Mouse (Mus musculus) urinary bladder, adult 2 months (tissue): ENCODE data around the gene Emc10. TPM values are rescaled to one million over a fixed set of nuclear protein-coding genes. Genes with fewer than 3 reads are reported as not detected.

Experiments used
- DNase-seq: peaks from one replicate; pipeline ENCODE4 v3.0.0; 2022; ENCODE audit warnings: low spot score
- polyA plus RNA-seq: library from polyadenylated mRNA; depleted of rRNA; stranded (reverse); fragments of >200 nt; gene quantifications from 2 replicates; pipeline ENCODE4 v1.2.3, GENCODE M21; 2012; rRNA removed

The Emc10 gene
- polyA plus RNA-seq, 1 experiment, result 127 TPM

DNA sequence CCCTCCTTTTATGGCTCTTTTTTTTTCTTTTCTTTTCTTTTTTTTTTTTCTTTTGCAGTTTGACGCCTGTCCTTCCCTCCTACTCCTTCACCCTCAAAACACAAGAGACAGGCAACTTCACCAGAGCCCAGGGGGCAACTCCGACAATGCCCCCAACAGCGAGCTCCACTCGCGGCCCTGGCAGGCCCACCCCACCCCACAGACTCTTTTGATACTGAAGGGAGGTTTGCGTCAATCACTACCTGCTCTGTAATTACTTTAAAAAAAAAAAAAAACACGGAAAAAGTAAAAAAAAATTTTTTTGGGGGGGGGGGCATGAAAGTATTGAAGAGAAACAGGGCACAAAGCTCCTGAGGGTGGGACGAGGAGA is 33.3 kb downstream of the Emc10 start:
- DNase-seq, result no peak

DNA sequence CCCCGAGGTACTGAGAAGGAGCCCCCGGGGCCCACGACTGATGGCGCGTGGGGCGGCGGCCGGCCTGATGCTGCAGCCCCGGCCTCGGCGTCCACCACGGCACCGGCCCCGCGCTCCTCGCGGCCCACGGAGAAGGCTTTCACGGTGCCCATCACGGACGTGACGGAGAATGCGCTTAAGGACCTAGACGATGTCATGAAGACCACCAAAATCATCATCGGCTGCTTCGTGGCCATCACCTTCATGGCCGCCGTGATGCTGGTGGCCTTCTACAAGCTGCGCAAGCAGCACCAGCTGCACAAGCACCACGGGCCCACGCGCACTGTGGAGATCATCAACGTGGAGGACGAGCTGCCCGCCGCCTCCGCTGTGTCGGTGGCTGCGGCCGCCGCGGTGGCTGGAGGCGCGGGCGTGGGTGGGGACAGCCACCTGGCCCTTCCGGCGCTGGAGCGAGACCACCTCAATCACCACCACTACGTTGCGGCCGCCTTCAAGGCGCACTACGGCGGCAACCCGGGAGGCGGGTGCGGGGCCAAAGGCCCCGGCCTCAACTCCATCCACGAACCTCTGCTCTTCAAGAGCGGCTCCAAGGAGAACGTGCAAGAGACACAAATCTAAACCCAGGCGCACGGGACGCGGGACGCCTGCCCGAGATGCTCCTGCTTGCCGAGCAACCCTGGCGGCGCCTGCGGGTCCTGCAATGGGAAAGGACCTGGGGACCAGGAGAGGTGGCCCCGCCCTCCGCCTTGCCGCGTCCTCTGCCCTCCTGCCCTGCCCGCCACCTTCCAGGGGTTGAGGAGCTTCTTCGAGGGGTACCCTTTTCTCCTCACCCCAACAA is 33.9 kb downstream of the Emc10 start:
- peak; percentile 18 for DNase-seq

DNA sequence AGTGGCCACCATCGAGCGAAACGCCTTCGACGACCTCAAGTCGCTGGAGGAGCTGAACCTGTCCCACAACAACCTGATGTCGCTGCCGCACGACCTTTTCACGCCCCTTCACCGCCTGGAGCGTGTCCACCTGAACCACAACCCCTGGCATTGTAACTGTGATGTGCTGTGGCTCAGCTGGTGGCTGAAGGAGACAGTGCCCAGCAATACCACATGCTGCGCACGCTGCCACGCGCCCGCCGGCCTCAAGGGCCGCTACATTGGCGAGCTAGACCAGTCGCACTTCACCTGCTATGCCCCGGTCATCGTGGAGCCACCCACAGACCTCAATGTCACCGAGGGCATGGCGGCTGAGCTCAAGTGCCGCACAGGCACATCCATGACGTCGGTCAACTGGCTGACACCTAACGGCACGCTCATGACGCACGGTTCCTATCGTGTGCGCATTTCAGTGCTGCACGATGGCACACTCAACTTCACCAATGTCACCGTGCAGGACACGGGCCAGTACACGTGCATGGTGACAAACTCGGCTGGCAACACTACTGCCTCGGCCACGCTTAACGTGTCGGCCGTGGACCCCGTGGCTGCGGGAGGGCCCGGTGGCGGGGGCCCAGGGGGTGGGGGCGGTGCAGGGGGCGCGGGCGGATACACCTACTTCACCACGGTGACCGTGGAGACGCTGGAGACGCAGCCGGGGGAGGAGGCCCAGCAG is 34.7 kb downstream of the Emc10 start:
- DNase-seq, result peak; percentile 19

DNA sequence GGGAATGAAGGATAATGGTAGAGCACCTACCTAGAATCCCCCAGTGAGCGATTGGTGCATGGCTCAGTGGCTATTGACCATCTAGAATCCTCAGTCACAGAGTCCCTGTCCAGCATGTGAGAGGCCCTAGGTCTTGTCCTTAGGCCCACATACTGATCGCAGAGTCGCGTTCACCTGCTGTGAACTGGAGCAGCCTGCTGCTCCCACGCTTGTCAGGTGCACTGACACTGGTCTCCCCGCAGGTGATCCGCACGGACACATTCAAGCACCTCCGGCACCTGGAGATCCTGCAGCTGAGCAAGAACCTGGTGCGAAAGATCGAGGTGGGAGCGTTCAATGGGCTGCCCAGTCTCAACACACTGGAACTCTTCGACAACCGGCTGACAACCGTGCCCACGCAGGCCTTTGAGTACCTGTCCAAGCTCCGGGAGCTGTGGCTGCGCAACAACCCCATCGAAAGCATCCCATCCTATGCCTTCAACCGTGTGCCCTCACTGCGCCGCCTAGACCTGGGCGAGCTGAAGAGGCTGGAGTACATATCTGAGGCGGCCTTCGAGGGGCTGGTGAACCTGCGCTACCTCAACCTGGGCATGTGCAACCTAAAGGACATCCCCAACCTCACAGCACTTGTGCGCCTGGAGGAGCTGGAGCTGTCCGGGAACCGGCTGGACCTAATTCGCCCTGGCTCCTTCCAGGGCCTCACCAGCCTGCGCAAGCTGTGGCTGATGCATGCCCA is 35.4 kb downstream of the Emc10 start:
- no peak for DNase-seq

DNA sequence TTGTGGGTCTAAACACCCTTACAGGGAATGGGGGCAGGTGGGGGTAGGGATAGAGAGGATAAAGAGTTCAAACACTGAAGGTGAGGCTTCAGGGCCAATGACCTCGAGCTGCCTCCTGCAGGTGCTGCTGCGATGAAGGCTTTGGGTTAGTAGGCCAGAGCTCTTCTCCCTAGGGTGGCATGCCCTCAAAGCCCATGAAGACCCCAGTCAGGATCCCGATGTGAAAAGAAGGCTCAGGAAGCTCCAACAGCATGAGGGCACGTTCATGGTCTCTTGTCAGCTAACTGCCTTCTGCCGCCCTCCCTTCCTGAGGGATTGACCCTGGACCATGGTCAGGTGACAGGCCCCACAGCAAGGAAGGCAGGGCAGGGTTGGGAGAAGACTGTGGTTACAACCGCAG is 36.3 kb downstream of the Emc10 start:
- no peak for DNase-seq

DNA sequence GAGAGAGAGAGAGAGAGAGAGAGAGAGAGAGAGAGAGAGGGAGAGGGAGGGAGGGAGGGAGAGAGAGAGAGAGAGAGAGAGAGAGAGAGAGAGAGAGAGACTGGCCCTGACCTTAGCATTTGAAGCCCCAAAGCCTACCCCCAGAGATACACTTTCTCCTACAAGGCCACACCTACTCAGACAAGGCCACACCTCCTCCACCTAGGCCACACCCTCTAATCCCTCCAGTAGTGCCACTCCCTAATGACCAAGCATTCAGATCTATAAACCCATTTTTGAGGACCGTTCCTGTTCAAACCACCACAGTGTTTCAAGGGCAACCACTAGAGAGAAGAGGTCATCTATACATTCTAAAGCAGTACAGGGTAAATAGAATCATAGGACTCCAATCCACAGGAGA is 40.0 kb downstream of the Emc10 start:
- DNase-seq, result peak; percentile 4

DNA sequence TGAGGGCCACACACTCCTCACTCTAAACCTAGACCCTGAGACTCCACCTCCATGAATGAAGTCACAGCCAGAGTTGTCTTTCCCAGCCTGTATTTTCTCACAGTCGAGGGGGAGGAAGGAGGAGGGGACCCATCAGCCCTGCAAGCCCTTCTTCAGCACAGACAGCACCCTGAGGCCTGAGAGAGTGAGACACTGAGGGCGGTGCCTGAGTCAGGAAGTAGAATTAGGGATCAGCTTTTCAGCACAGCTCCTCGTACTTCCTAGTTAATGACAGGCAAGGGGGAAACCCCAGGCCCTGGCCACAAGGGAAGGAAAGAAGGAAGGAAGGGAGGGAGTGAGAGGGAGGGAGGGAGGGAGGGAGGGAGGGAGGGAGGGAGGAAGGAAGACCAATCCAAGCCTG is 43.1 kb downstream of the Emc10 start:
- no peak for DNase-seq

DNA sequence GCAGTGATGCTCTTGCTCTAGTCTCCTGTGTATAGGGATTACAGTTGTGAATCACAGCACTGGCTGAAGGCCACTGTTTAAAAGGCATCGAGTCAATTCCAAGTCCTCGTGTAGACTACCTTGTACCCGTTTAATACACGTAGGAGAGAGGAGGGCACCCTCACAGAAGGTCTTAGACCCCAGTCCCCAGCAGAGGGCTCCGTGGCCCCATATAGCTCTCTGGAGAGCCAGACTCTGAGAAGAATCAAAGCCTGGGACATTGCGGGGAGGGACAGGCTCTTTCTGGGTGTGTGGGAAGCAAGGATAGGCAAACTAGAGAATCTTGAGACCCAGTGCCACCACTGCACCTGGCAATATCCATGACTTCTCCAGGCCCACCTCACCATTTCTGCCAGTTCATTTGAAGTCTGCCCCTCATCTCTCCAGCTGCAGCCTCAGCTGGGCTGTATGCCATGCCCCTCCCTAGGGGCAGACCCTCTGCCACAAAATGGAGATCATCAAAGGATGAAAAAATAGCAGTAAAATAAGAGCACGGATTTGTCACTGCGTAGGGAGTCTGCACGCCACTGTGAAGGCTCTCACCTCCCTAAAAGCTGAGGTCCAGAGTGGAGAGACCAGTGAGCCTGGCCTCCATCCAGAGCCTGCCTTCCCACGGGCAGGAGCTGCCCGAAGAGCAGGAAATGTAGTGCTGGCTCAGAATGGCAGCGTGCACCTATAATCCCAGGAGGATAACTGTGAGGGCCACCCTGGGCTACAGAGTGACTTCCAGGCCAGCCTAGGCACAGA is 50.1 kb downstream of the Emc10 start:
- DNase-seq, result no peak

DNA sequence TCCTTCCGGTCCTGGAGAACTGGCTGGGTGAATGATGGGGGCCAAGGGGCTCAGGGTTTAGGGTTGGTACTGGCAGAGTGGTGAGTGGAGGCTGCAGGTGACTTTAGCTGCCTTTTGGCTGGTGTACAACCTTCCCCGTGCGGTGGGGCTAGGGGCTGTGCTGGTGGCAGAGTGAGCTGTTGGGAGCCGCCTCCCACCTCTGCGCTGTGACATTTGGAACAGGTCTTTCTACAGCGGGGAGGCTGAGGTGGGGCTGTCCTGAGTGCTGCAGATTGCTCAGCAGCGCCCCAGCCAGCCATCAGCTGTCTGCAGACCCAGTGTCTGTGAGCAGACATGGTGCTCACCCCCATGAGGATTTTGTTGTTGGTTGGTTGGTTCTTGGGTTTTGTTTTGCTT is 50.8 kb downstream of the Emc10 start:
- no peak for DNase-seq

DNA sequence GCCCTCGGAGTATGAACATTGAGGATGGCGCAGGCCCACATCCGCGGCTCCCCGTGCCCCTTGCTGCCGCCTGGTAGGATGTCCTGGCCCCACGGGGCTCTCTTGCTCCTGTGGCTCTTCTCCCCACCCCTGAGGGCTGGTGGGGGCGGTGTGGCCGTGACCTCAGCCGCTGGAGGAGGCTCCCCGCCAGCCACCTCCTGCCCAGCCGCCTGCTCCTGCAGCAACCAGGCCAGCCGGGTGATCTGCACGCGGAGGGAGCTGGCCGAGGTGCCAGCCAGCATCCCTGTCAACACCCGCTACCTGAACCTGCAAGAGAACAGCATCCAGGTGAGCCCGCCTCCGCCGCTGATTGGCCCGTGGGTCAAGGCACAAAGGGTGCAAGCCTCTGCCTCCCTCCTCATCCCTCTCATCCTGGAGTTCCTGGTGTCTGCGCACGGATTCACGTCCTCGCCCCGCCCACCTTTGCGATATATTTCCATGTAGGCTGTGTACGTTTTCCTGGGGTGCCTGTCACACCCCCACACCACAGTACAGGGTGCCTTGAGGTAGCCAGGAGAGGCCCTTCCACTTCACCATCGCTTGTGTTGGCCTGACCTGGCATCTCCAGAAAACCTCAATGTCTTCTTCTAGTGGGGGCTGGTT is 51.3 kb downstream of the Emc10 start:
- DNase-seq, result no peak

DNA sequence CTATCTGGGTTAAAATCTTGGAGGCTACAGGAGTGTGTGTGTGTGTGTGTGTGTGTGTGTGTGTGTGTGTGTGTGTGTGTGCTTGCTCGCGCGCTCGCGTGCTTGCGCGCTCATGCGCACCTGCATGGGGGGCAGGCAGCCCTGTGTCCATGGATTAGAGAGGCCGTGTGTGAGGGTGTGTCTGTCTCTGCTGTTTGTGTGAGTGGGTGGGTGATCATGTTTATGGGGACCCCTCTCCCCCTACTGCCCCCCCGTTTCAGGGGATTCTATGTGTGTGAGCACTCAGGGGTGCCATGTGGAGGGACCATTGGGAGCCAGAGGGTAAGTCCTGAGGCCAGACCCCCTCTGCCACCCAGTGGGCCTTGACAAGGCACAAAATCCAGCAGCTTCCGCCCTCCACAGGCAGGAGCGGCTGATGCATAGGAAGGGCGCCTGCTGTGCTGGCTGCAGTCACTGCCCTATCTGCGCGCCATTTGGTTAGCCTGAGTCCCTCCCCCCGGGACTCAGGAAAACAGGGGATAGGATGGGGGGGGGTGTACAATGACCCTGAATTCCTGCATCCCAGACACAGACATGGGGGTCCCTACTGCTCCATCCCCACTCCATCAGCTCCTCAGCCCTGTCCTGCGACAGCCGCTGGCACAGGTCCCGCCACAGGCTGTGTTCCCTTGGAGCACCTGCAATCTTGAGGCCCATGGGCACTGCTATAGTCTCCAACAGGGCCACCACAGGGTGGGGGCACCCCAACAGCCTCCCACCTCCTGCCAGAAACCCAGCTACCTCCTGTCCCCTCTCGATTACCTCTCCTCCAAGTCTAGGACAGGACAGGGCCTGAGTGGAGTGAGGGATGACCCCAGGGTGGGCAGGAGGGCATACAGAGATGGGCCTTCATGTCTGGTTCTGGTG is 52.8 kb downstream of the Emc10 start:
- DNase-seq, result no peak

DNA sequence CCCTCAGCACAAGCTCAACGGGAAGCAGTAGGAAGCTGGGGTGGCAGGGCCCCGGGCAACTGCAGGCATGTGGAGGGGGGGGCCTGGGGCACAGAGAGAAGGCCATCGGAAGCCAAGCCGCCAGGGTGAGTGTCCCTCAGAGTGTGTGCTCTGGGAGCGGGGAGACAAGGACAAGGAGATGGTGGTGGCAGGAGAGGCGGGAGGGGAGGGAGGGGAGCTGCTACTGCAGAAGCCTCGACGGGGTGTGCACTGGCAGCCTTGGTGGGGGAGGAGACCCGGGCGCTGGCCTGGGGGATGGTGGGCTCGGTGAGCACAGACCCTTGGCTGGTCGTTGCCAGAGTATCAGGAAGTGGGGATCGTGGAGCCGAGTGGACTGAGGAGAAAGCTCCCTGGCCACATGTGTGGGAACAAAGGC is 53.9 kb downstream of the Emc10 start:
- no peak for DNase-seq

DNA sequence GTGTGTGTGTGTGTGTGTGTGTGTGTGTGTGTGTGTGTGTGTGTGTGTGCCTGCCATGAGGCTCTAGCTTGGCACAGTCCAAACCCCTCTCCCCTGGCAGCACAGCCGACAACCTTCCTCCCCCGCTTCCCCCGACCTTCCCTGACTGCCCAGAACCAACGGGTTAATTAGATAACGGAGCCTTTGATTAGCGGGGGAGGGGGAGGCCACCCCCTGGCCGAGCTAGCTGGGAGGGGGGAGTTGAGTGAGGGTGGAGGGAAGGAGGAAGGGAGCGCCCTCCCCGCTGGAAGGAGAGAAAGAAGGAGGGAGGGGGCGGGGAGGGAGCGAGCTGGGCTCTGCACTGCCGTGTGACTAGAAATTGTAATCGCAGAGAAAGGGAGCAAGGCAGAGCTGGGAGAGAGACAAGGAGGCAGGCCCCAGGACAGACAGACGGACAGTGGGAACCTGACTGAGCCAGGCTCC is 54.6 kb downstream of the Emc10 start:
- no peak for DNase-seq

DNA sequence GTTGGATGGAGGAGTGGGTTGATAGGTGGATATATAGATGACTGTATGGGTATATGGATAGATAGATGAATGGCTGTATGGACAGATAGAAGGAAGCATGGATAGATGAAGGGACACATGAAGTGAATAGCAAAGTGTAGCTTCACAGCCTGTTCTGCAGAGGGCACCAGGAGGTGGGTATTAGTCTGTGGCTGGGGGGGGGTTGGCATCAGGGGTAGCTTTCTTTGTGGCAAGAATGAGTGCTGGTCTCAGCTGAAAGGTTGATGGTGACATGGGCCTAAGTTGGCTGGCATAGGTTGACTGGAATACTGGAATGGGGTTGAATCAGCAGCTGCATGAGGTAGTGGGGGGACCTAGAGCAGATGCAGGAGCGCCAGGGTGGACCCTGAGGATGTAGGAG is 55.1 kb downstream of the Emc10 start:
- DNase-seq, result no peak

DNA sequence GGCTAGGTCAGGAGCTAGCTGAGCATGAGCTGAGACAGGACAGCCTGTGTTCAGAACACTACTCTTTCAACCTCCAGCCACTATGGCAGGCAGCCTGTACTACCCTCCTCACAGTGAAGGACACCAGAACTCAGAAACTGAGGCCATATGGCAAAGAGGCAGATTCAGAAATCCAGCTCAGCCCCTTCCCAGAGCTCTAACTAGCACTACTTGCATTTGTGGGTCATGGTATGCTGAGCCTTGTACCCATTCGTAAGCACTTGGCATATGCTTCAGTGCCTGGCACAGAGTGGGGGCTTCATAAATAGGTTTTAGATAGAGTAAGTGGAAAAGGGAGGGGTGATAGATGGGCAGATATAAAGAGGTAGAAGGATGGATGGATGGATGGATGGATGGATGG is 55.9 kb downstream of the Emc10 start:
- DNase-seq, result no peak

Other genes starting within 250 kb of the Emc10 start
- 0.71 and 1.1 TPM in 2 replicates for gene 1700028J19Rik, start 249.8 kb downstream of the Emc10 start, polyA plus RNA-seq
- gene 2410002F23Rik, start 249.8 kb downstream of the Emc10 start, polyA plus RNA-seq, result 100 and 125 TPM in 2 replicates
- not detected in 2 replicates for gene Acp4, start 239.2 kb downstream of the Emc10 start, polyA plus RNA-seq
- gene Gm15517, start 235.1 kb downstream of the Emc10 start, polyA plus RNA-seq, result 0.65 TPM in 1 of 2 replicates, not detected in the other
- 17.2 and 19.7 TPM in 2 replicates for gene Clec11a, start 189.6 kb downstream of the Emc10 start, polyA plus RNA-seq
- gene Shank1, start 186.3 kb downstream of the Emc10 start, polyA plus RNA-seq, result 0.85 and 1.9 TPM in 2 replicates
- 4.1 and 4.3 TPM in 2 replicates for gene Syt3, start 112.4 kb downstream of the Emc10 start, polyA plus RNA-seq
- gene 1700008O03Rik, start 110.7 kb downstream of the Emc10 start, polyA plus RNA-seq, result 1.4 and 1.5 TPM in 2 replicates
- 1.7 and 2.3 TPM in 2 replicates for gene Lrrc4b, start 67.5 kb downstream of the Emc10 start, polyA plus RNA-seq
- gene Aspdh, start 31.1 kb downstream of the Emc10 start, polyA plus RNA-seq, result 0.10 and 0.22 TPM in 2 replicates
- gene Josd2, start 28.5 kb downstream of the Emc10 start, polyA plus RNA-seq, result 85.0 and 110 TPM in 2 replicates
- 10.0 and 12.5 TPM in 2 replicates for gene Fam71e1, start 52 bp upstream of the Emc10 start, polyA plus RNA-seq
- 0.63 and 0.69 TPM in 2 replicates for gene Mybpc2, start 28.1 kb upstream of the Emc10 start, polyA plus RNA-seq
- 0.38 and 0.41 TPM in 2 replicates for gene Spib, start 35.5 kb upstream of the Emc10 start, polyA plus RNA-seq
- 15.8 and 19.7 TPM in 2 replicates for gene Pold1, start 52.3 kb upstream of the Emc10 start, polyA plus RNA-seq
- 89.0 and 106 TPM in 2 replicates for gene Nr1h2, start 57.4 kb upstream of the Emc10 start, polyA plus RNA-seq
- gene Napsa, start 75.9 kb upstream of the Emc10 start, polyA plus RNA-seq, result 5.3 TPM in 2 replicates
- gene Kcnc3, start 94.1 kb upstream of the Emc10 start, polyA plus RNA-seq, result 0.43 and 1.1 TPM in 2 replicates
- gene Myh14, start 174.3 kb upstream of the Emc10 start, polyA plus RNA-seq, result 8.7 and 16.9 TPM in 2 replicates
- gene Izumo2, start 212.2 kb upstream of the Emc10 start, polyA plus RNA-seq, result not detected in 2 replicates